Mouse (Mus musculus): Measurements from ENCODE around the gene Syt16. TPM values are rescaled to one million over a fixed set of nuclear protein-coding genes. Genes with fewer than 3 reads are reported as not detected.

The Syt16 gene
- polyA plus RNA-seq, 1 experiment from 2014 or later = 0.57 TPM

GRCm38 (mm10) chr12:74321981-74322380 lies 324.5 kb downstream of the Syt16 start:
- H3K27ac ChIP-seq (replicated peaks) = no peak overlapping the region
- H3K36me3 ChIP-seq = no peaks in the 10 kb centered on the region
- H3K9me3 ChIP-seq = no peaks in the 10 kb centered on the region
- H3K4me3 ChIP-seq = no peak overlapping the region
- 65% methylated on average over 5 of the region's 5 CpGs for WGBS
- H3K27me3 ChIP-seq (replicated peaks) = 0 out of 2 replicates have a peak, but pooled peaks cover 3% of the 10 kb centered on the region
- no peak overlapping the region for H3K9ac ChIP-seq
- no peak for ATAC-seq (ENCODE audit: extremely low read depth, insufficient number of reproducible peaks, low FRiP score, low TSS enrichment)
- H3K4me2 ChIP-seq = no peak overlapping the region
- no peaks in the 10 kb centered on the region for H3K4me1 ChIP-seq

Other genes with a start within 250 kb of the Syt16 start
- gene Hif1a, start 96.3 kb upstream of the Syt16 start, polyA plus RNA-seq (2015; fragmentation: Nextera tagmentation; extraction: Ambion mirVana) = 124 and 131 TPM in 2 replicates
- gene Gm49321, start 60.0 kb upstream of the Syt16 start, polyA plus RNA-seq (2015; fragmentation: Nextera tagmentation; extraction: Ambion mirVana) = 7.8 and 9.9 TPM in 2 replicates
- gene Snapc1, start 33.2 kb upstream of the Syt16 start, polyA plus RNA-seq (2015; fragmentation: Nextera tagmentation; extraction: Ambion mirVana) = 15.3 and 16.7 TPM in 2 replicates